8 mouse cellular contexts compared by ENCODE assay signal in the genomic region with DNA sequence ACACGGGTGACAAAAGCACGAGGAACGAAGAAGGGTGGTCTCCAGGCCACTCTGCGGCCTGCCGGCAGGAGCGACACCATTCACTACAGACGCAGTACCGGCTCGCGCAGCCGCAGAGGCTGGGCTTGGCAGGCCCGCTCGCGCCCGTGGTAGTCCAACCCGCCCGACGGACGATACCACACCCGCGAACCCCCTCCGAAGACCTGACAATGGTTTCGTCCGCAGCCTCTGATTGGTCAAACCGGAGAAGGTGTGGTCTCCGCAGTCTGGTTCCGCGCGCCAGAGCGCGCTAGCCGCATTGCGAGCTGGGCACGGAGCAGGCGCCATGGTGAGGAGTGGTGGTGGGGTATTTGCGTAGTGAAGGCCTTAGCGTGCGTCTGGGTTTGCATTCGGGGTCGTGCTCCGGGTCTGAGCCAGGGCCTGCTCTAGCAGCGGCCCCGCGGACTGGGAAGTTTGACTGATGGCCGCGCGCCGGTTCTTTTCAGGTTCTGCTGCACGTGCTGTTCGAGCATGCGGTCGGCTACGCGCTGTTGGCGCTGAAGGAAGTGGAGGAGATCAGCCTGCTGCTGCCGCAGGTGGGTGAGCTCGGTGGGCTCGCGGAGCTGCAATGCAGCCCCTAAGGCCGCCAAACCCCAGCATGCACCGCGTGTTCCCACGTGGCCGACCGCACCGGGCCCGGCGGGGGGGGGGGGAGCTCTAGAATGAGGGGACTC. TPM values are rescaled to one million over a fixed set of nuclear protein-coding genes. Genes with fewer than 3 reads are reported as not detected.
DNase-seq lines count a peak whose midpoint lies in the region; ATAC-seq lines count a peak whose summit lies in the region.

A gene (plus strand): TSS at position 282 of the 713 bp plus-strand sequence.

- ATAC-seq in megakaryocyte progenitor cell, adult 5-6 weeks (replicated peaks; ENCODE audit: poor library complexity): peak; percentile 88

- peak; percentile 99 for DNase-seq in adipocyte (ENCODE audit: low spot score)
- peak; percentile 98 for DNase-seq in embryo, embryonic 10 days (ENCODE audit: low spot score)
- DNase-seq in gastrocnemius, postnatal 10 days: peak; percentile 97
- DNase-seq in induced T-regulatory cell, adult 2 months (ENCODE audit: low read depth): peak; percentile 99
- DNase-seq in left cerebral cortex, adult 9 months (ENCODE audit: low spot score in 2 of 2): peak; percentile 95 to 100
- peak; percentile 98 for DNase-seq in right cerebral cortex, postnatal 14 days
- DNase-seq in urinary bladder, postnatal 36 days (ENCODE audit: low spot score in 2 of 2): peak; percentile 99

RNA-seq across cellular contexts. Expression of the gene that starts here (rescaled TPM):
- total RNA-seq in gastrocnemius, postnatal 10 days (2021): 10 to 100 TPM; 46.8 to 54.5 TPM
- total RNA-seq in megakaryocyte progenitor cell, adult 5-6 weeks (2015): 433 and 507 TPM in 2 replicates
- total RNA-seq in megakaryocyte progenitor cell, adult 5-6 weeks (2017): 455 and 508 TPM in 2 replicates

Comparison
In these comparisons a context has a peak if more than half of its experiments do, and no peak if none do; other contexts are left out.
1. Peak in every context shown above with its lines: DNase-seq and ATAC-seq.
2. RNA of the gene that starts here (total RNA-seq): 433 to 508 TPM in megakaryocyte progenitor cell, adult 5-6 weeks; 46.8 to 54.5 TPM in gastrocnemius, postnatal 10 days; every median in the first group is over 4 times any median in the second.